Mouse (Mus musculus): ENCODE data around the gene Ccl28.
A peak's percentile ranks its signal among the peaks of the same experiment; 100 is the strongest.
"Not testable (repeated sequence)": the region's sequence is repeated elsewhere in the genome, so short reads cannot be mapped to it uniquely, and the experiment has no call there.

Ccl28 gene

DNA sequence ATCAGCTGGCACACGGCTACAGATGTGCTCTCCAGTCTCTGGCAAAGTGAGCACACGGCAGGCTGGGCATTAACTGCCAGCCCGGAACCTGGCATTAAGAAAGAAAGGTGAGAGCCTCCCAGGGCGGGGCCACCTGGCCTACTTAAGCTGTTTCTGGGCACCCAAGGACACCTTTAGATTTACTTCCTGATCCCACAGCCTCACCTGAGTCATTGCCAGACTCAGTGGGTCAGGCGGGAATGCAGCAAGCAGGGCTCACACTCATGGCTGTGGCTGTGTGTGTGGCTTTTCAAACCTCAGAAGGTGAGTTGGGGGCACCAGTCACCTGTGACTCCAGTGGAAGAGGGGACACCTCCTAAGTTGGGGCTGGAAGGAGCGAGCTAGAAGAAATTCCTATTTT, at the start of gene Ccl28:
Gene Ccl28 (plus strand): TSS at position 186 of the 400 bp plus-strand sequence.
- DNase-seq: no peak

DNA sequence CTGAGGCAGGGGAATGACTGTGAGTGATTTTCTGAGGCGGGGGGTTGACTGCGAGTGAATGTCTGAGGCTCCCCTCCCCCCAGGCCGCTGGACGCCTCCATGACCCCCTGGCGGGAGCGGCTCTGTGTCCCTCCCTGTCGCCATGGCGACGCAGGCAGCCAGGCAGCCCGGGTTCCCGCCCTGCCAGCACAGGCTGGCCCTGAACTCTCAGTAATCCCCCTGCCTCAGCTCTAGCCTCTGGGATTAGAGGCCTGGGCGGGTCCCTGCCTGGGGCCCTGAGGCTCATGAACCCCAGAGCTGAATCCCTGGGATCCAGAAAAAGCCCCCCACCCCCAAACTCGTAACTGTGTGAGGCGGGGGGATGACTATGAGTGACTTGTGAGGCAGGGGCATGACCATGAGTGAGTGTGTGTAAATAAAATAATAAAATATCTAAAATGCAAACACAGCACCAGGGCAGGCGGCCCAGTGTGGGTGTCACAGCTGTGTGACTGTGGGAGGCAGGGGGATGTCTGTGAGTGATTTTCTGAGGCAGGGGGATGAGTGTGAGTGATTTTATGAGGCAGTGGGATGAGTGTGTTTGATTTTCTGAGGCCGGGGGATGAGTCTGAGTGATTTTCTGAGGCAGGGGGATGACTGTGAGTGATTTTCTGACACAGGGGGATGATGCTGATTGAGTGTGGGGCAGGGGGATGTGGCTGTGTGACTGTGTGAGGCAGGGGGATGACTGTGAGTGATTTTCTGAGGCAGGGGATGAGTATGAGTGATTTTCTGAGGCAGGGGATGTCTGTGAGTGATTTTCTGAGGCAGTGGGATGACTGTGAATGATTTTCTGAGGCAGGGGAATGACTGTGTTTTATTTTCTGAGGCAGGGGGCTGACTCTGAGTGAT, 27.1 kb upstream of the Ccl28 start:
- DNase-seq: peak; percentile 71

DNA sequence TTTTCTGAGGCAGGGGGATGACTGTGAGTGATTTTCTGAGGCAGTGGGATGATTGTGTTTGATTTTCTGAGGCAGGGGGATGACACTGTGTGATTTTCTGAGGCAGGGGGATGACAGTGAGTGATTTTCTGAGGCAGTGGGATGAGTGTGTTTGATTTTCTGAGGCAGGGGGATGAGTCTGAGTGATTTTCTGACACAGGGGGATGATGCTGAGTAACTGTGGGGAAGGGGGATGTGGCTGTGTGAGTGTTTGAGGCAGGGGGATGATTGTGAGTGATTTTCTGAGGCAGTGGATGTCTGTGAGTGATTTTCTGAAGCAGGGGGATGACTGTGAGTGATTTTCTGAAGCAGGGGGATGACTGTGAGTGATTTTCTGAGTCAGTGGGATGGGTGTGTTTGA, 25.2 kb upstream of the Ccl28 start:
- not testable (repeated sequence) for DNase-seq

DNA sequence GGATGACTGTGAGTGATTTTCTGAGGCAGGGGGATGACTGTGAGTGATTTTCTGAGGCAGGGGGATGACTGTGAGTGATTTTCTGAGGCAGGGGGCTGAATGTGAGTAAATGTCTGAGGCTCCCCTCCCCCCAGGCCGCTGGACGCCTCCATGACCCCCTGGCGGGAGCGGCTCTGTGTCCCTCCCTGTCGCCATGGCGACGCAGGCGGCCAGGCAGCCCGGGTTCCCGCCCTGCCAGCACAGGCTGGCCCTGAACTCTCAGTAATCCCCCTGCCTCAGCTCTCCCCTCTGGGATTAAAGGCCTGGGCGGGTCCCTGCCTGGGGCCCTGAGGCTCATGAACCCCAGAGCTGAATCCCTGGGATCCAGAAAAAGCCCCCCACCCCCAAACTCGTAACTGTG, 24.6 kb upstream of the Ccl28 start:
- not testable (repeated sequence) for DNase-seq

DNA sequence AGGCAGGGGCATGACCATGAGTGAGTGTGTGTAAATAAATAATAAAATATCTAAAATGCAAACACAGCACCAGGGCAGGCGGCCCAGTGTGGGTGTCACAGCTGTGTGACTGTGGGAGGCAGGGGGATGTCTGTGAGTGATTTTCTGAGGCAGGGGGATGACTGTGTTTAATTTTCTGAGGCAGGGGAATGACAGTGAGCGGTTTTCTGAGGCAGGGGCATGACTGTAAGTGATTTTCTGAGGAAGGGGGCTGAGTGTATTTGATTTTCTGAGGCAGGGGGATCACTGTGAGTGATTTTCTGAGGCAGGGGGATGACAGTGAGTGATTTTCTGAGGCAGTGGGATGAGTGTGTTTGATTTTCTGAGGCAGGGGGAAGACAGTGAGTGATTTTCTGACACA, 24.1 kb upstream of the Ccl28 start:
- DNase-seq: not testable (repeated sequence)

DNA sequence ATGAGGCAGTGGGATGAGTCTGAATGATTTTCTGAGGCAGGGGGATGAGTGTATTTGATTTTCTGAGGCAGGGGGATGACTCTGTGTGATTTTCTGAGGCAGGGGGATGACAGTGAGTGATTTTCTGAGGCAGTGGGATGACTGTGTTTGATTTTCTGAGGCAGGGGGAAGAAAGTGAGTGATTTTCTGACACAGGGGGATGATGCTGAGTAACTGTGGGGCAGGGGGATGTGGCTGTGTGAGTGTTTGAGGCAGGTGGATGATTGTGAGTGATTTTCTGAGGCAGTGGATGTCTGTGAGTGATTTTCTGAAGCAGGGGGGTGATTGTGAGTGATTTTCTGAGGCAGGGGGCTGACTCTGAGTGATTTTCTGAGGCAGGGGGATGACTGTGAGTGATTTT, 23.5 kb upstream of the Ccl28 start:
- peak; percentile 62 for DNase-seq

DNA sequence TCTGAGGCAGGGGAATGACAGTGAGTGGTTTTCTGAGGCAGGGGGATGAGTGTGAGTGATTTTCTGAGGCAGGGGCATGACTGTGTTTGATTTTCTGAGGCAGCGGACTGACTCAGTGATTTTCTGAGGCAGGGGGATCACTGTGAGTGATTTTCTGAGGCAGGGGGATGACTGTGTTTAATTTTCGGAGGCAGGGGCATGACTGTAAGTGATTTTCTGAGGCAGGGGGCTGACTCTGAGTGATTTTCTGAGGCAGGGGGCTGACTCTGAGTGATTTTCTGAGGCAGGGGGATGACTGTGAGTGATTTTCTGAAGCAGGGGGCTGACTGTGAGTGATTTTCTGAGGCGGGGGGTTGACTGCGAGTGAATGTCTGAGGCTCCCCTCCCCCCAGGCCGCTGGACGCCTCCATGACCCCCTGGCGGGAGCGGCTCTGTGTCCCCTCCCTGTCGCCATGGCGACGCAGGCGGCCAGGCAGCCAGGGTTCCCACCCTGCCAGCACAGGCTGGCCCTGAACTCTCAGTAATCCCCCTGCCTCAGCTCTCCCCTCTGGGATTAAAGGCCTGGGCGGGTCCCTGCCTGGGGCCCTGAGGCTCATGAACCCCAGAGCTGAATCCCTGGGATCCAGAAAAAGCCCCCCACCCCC, 20.8 kb upstream of the Ccl28 start:
- DNase-seq: peak; percentile 71

DNA sequence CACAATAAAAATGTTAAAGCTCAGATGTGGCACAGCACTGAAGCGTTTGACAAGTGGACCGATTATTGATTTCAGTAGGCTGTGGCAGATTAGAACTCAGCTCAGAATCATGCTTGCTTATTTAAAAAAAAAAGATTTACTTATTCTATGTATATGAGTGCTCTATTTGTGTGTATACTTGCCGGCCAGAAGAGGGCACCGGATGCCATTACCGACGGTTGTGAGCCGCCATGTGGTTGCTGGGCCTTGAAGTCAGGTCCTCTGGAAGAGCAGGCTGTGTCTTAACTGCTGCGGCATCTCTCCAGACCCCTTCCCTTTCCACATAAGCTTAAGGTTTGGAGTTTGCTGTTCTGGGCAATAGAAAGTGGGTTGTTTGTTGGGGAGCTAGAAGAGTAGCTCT, 19.7 kb upstream of the Ccl28 start:
- DNase-seq: not testable (repeated sequence)

DNA sequence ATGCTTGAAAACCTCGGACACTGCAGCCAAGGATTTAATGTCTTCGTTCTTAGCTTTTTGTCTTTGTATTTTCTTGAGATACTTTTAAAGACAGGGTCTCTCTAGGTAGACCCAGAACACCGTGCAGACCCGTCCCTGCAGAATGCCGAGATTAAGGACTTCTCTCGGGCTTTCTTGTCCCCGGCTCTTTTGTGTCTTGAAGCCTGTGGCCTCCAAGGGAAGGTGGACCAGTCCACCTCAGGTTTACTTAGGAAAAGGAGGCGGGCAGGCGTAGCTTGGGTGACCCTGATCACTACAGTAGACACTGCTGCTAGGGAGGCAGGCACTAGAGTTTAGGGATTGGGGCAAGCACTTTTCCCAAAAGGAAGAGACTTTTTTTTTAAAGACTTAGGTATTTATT, 19.3 kb upstream of the Ccl28 start:
- DNase-seq: not testable (repeated sequence)

DNA sequence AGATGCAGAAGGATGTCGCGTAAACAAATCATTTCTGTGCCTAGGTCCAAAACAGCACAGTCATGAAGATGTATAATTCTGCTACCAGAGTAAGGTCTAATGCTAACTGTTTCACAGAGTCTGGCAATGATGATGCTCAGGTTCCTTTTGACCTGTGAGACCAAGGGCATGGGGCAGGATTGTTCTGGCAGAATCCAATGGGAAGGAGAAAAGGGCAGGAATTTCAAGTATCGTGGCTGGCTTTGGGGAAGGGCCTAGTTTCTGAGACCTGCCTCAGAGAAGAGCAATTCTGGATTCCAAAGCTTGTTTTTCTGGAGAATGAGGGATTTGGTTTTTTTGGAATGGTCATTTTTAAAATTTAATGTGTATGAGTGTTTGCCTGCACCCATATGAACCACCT, 4.8 kb upstream of the Ccl28 start:
- DNase-seq: no peak

DNA sequence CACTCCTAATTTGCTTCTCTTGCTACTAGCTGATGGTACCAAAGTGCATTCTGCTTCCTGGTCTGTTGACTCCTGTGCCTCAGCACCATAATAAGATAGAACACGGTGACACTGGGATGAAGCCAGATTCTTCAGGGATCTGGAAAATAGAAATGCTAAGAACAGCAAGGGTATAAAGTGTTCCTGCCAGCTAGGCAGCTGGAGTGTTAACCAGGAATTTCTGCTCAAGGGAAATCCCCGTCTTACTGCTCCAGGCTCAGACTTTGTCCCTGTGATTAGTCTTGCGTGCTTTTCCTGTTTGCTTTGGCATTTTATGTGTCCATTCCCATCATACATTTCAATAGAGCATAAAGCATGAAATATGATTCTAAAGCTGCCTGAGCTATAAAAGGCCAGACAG, 3.9 kb upstream of the Ccl28 start:
- DNase-seq: peak; percentile 65

DNA sequence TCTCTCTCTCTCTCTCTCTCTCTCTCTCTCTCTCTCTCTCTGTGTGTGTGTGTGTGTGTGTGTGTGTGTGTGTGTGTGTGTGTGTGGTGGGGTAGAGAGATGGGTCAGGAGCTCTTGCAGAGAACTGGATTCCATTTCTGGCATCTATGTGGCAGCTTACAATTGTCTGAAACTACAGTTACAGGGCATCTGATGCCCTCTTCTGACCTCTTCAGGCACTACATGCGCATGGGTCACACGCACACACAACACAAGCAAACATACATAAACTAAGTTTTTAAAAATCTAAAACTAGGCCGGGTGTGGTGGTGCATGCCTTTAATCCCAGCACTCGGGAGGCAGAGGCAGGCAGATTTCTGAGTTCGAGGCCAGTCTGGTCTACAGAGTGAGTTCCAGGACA, 2.3 kb downstream of the Ccl28 start:
- DNase-seq: peak; percentile 66

DNA sequence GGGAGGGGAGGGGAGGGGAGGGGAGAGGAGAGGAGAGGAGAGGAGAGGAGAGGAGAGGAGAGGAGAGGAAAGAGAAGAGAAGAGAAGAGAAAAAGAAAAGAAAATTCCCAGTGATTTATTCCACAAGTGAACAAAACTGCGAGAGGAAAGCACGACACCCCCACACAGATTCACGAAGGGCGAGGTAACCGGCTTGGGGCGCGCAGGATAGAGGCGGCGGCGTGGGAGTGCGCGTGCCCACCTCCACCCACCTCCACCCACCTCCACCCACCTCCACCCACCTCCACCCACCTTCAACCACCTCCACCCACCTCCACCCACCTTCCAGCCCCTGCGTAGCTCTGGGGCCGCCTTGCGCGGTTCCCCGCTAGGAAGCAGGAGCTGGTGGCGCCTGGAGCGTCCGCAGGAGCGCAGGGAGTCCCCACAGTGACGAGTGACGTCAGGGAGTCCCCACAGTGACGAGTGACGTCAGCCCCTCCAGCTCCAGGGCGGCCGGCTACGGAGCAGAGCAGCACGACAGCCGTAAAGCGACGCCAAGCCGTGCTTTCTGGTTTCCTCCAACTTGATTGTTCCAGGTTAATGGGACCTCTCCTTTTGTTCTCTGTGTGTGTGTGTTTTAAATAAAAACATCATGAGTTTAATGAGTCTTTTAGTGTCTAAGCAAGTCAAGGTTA, 8.0 kb downstream of the Ccl28 start:
- peak; percentile 94 for DNase-seq

DNA sequence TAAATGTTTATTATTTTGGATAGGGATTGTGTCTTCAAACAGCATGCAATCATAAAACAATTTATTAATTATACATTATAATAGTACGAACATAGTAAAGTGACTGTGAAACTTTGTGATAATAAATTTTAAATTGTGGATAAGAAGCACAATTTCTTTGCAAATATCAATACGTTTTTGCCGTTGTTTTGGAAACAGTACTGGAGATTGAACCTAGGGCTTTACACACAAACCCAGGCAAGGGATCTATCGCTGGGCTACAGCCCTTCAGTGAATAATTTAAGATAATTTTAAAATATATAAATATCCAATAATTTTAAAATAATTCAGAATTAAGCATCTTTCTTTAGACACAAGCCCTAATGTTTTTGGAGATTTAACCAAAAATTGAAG, 8.5 kb downstream of the Ccl28 start:
- no peak for DNase-seq

DNA sequence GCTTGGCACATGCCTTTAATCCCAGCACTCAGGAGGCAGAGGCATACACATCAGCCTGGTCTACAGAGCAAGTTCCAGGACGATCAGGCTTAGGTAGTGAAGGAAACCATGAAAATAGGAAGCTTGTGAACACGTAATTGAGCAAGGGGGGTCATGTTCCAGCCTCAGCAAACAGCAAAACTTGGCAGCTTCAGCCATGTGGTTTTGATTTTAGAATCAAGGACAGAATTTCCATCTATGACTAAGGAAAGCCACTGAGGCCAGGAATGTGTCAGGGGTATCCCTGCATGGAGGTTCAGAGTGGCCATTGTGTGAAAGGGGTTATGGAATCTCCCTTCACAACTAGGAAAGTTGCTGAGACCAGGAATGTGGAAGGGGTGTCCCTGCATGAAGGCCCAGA, 11.9 kb downstream of the Ccl28 start:
- no peak for DNase-seq

DNA sequence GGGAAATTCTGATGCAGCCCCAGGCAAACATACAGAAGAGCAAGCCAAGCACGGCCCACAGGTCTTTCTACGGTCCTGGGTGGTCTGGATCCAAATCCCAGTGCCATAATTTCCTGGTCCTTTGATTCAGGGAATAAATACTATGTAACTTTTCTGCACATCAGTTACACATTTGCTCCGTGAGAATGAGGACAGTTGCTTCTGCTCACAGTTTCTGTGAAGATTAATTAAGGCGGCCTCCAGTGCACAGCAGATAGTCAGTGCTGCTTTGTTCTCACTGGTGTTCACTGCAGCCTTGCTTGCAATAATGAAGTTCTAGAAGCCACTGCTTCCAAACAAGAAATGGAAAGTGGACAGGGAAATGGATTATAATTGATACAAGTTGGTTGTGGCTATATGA, 14.2 kb downstream of the Ccl28 start:
- no peak for DNase-seq

DNA sequence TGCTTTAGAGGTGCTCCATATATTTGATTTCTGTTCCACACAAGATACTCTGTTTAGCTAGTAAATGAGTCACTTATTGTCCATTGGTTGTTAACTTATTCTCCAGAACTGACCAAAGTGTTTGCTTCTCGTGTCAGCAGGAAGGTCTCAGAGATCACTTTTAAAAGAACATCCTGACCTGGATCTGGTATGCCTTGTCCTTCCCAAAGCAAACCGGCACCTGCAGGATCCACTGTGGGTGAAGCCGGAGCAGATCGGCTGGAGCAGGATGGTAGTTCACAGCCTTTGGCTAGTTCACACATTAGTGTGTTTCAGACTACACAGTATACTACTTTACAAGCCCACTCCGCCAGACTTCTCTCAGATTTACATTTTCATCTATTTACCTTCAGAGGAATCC, 14.8 kb downstream of the Ccl28 start:
- peak; percentile 43 for DNase-seq

DNA sequence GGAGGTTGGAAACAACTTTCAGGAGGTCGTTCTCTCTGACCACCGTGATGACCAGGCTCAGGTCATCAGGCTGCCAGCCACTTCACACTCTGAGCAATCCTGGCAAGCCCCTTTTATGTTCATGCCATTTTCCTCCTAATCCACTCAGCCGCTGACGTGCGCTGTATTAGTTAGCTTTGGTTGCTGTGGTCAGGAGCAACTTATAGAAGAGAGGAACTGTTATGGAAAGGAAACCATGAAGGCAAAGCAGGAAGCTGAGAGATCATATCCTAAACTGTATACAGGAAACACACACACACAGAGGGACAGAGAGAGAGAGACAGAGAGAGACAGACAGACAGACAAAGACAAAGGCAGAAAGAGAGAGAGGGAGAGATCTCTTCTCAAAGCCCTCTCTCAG, 15.7 kb downstream of the Ccl28 start:
- DNase-seq: no peak

DNA sequence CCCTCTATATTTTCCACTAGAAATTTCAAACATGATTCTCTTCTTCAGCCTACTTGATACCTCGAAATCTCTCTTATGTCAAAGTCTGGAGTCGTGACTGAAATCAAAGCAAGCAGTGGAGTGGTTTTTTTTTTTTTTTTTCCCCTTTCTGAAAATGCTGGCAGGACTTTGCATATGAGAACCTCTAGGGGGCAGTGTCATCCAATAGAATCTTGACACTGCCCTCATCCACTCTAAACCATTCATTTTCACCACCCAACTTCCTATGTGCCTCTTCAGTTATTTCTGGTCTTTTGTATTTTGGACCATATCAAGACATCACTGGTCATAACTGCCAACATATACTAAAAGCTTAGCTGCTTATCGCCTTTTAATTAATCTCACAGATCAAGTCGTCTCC, 16.9 kb downstream of the Ccl28 start:
- DNase-seq: peak; percentile 55

DNA sequence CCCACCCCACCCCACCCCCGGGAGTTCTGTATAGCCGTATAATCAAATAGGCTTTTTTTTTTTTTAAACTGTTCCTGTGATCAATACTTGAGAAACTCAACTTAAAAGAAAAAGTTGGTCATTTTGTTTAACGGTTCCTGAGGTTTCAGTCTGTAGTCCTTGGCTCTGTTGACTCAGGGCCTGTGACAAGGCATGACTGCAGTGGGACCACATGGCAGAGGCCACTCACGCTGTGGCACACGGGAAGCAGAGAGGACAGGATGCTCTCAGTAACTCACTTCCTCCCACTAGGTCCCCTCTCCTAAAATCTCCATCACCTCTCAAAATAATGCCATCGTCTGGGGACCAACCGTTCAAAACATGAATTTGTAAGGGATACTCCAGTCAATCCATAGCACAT, 17.5 kb downstream of the Ccl28 start:
- DNase-seq: no peak

DNA sequence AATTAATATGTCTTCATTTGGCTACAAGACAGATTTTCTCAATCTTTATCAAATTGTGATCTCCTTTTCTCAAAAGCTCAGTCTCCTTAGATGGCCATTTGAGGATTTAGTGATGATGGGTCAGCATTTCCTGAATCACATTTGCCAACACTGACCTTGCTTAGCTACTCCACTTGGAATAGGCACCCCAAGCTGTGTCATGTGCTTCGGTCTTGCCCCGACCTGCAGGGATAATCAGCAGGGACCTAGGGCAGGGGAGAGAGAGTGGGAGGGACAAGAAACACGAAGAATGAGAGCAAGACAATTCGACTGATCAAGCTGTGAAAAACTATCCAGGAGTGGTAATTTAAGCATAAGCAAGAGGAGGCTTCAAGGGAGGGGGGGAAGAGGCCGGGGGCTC, 21.1 kb downstream of the Ccl28 start:
- DNase-seq: no peak

DNA sequence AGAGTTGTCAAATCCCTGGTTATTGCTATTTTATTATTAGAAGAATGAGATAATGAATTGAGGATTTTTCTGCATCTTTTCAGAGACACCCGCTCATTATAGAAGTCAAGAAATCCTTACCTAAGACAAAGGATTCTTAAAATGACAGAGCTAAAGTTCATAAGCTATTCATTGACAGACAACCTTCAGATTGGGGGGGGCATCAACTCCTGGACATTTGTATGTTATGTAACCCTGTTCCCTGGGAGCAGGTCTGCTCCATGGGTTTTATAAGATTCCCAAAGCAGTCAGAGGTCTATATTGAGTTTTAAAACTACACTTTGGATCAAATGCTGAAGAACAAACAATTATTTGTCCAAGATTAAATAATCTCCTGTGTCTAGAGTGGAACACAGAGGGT, 22.9 kb downstream of the Ccl28 start:
- DNase-seq: no peak

DNA sequence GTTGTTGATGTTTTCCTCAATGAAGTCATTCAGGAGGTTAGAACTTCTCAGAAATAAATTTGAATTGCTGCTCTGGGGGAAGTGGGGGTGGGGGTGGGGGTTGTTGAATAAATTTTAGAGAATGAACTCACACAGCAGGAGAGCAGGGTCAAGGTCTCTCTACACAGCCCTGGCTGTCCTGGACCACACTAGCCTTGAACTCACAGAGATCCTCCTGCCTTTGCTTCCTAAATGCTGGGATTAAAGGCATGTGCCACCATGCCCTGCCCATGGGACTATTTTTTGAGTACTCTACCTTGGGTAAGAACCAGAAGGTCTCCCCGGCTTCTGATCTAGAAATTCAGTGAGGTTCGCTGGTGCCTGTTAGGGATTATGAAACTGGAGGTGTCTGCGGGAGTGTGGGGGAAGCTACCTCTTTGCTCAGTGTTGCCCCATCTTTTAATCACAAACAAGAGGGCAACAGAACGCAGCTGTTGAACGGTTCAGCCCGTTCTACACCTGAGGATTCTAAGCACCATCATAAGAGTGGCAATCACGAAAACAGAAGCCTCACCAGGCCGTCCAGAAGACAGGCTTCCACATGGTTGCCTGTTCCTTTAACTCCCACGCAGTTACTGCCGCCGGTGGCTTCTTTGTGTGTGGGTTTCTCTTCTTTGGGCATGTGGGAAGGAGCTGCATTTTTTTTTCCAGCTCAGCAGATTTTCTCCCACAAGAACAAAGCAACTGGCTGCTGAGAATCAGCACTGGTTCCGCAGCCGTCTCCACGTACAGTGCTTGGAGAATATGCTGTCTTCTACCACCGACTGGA, 25.5 kb downstream of the Ccl28 start:
- DNase-seq: peak; percentile 17

Measured in kidney, postnatal 10 days (tissue).